Mouse (Mus musculus) thymus, adult 2 months (tissue): ENCODE results near the gene Sptbn4. TPM values are rescaled to one million over a fixed set of nuclear protein-coding genes. Genes with fewer than 3 reads are reported as not detected.

ENCODE experiments used
- DNase-seq: peaks from one replicate; pipeline ENCODE4 v3.0.0; 2021
- H3K27ac ChIP-seq: fragments of 200-500 bp; 2 replicates; pipeline ENCODE4 v1.5.1; 2012; ENCODE audit warnings: low read length, control low read depth; ENCODE audit not compliant: control insufficient read depth, insufficient read depth
- H3K27me3 ChIP-seq: fragments of 200-500 bp; 2 replicates; pipeline ENCODE4 v1.6.1; 2012; ENCODE audit warnings: mild to moderate bottlenecking, low read length, moderate library complexity, mixed read lengths; ENCODE audit not compliant: control insufficient read depth, insufficient read depth
- H3K36me3 ChIP-seq: fragments of 200-500 bp; 2 replicates; pipeline ENCODE4 v1.6.1; 2012; ENCODE audit warnings: mild to moderate bottlenecking, low read length, moderate library complexity; ENCODE audit not compliant: control insufficient read depth, insufficient read depth
- H3K4me1 ChIP-seq: fragments of 200-500 bp; replicated peaks from 2 replicates; pipeline ENCODE4 v1.6.1; 2012; ENCODE audit warnings: low read length; ENCODE audit not compliant: control insufficient read depth, insufficient read depth
- H3K4me3 ChIP-seq: fragments of 200-500 bp; 2 replicates; pipeline ENCODE4 v1.5.1; 2012; ENCODE audit warnings: mild to moderate bottlenecking, low read length, control low read depth, moderate library complexity; ENCODE audit not compliant: control insufficient read depth, insufficient read depth
- CTCF ChIP-seq: fragments of 200-500 bp; IDR thresholded peaks from 2 replicates; pipeline ENCODE4 v1.5.1; 2012; ENCODE audit warnings: mild to moderate bottlenecking, control low read depth, low read length, moderate library complexity, borderline replicate concordance; ENCODE audit not compliant: control insufficient read depth, poor library complexity, insufficient read depth; ENCODE audit errors: extremely low read depth
- POLR2A ChIP-seq: fragments of 200-500 bp; IDR thresholded peaks from 2 replicates; pipeline ENCODE4 v1.6.1; 2012; ENCODE audit warnings: mild to moderate bottlenecking, low read length, control low read depth, moderate library complexity; ENCODE audit not compliant: control insufficient read depth, poor library complexity, insufficient read depth; ENCODE audit errors: extremely low read depth
- WGBS: fragments of 180-500 bp; shearing (Covaris S2); methylation state at CpG from one replicate; pipeline ENCODE4 v1.1.7; 2018; 5-methylcytosine and 5-hydroxymethylcytosine counted together
- polyA plus RNA-seq: library from polyadenylated mRNA; depleted of rRNA; stranded (reverse); fragments of >200 nt; gene quantifications from 2 replicates; pipeline ENCODE4 v1.2.3, GENCODE M21; 2012

Sptbn4 gene
- polyA plus RNA-seq, 1 experiment: 0.13 TPM

GRCm38 (mm10) chr7:27467648-27468047, 20.2 kb upstream of the Sptbn4 start:
- Histone ChIP-seq H3K27ac (no peak overlapping the region), H3K27me3 (no peaks in the 10 kb centered on the region), H3K4me1 (no peaks in the 10 kb centered on the region), H3K4me3 (no peak overlapping the region), H3K36me3 (no peaks in the 10 kb centered on the region)
- TF ChIP-seq POLR2A (no peak), CTCF (no peak)
- no peak for DNase-seq
- WGBS: 67% methylated on average over 4 of the region's 4 CpGs

- no peaks in the 10 kb centered on the region for H3K36me3 ChIP-seq
- 64% methylated on average over 6 of the region's 6 CpGs for WGBS
Observed at GRCm38 (mm10) chr7:27460477-27460876, 13.0 kb upstream of the Sptbn4 start.

GRCm38 (mm10) chr7:27459640-27460039, 12.2 kb upstream of the Sptbn4 start:
- Histone ChIP-seq H3K4me3 (no peak overlapping the region), H3K36me3 (no peaks in the 10 kb centered on the region), H3K27me3 (no peaks in the 10 kb centered on the region), H3K27ac (no peak overlapping the region), H3K4me1 (no peaks in the 10 kb centered on the region)
- DNase-seq: no peak
- TF ChIP-seq POLR2A: no peak
- no peak for TF ChIP-seq CTCF
- 95% methylated on average over 5 of the region's 5 CpGs for WGBS

More at GRCm38 (mm10) chr7:27460477-27460876, 13.0 kb upstream of the Sptbn4 start:
- no peak for DNase-seq
- Histone ChIP-seq H3K27ac (no peak overlapping the region), H3K4me1 (no peaks in the 10 kb centered on the region), H3K4me3 (no peak overlapping the region), H3K27me3 (no peaks in the 10 kb centered on the region)
- TF ChIP-seq CTCF (no peak), POLR2A (no peak)

DNA sequence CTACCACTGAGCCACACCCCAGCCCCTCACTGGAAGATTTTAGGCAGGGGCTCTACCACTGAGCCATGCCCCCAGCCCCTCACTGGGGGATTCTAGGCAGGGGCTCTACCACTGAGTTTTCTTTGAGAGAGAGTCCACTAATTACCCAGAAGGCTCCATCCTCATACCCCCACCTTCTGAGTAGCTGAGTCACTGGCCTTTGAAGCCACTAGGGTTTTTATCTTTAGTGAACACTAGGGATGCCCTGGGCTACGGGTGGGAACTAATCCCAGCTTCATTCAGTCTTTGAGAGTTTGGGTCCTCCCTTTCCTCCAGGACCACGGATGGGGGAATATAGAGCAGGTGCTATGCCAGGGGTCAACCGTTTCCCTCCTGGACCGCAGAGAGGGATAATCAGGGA, 11.1 kb upstream of the Sptbn4 start:
- no peaks in the 10 kb centered on the region for H3K27me3 ChIP-seq
- DNase-seq: no peak
- 88% methylated on average over 4 of the region's 4 CpGs for WGBS
- no peak overlapping the region for H3K27ac ChIP-seq
- no peaks in the 10 kb centered on the region for H3K36me3 ChIP-seq
- H3K4me3 ChIP-seq: no peak overlapping the region
- no peak for TF ChIP-seq POLR2A
- no peak for TF ChIP-seq CTCF
- no peaks in the 10 kb centered on the region for H3K4me1 ChIP-seq

GRCm38 (mm10) chr7:27455273-27455672, 7.8 kb upstream of the Sptbn4 start:
- Histone ChIP-seq H3K4me1 (no peaks in the 10 kb centered on the region), H3K27ac (no peak overlapping the region), H3K36me3 (no peaks in the 10 kb centered on the region), H3K4me3 (no peak overlapping the region), H3K27me3 (no peaks in the 10 kb centered on the region)
- no peak for DNase-seq
- WGBS: 93% methylated on average over 3 of the region's 3 CpGs
- no peak for TF ChIP-seq CTCF
- TF ChIP-seq POLR2A: no peak

- 68% methylated on average over 10 of the region's 10 CpGs for WGBS
- Histone ChIP-seq H3K27ac (no peak overlapping the region), H3K36me3 (no peaks in the 10 kb centered on the region), H3K27me3 (no peaks in the 10 kb centered on the region), H3K4me3 (no peak overlapping the region), H3K4me1 (no peaks in the 10 kb centered on the region)
- TF ChIP-seq CTCF: no peak
- no peak for TF ChIP-seq POLR2A
- DNase-seq: no peak
Observed at GRCm38 (mm10) chr7:27454461-27455121, 7.1 kb upstream of the Sptbn4 start.
